Mouse (Mus musculus) erythroblast, adult 5-6 weeks (primary cell): ENCODE data around the gene Trim80. TPM values are rescaled to one million over a fixed set of nuclear protein-coding genes. Genes with fewer than 3 reads are reported as not detected.
A peak's percentile ranks its signal among the peaks of the same experiment; 100 is the strongest.
"Not testable (repeated sequence)": the region's sequence is repeated elsewhere in the genome, so short reads cannot be mapped to it uniquely, and the experiment has no call there.

Source experiments
- ATAC-seq: replicated peaks from 2 replicates; pipeline ENCODE4 v1.8.0; 2016; ENCODE audit warnings: moderate number of reproducible peaks, mild to moderate bottlenecking, moderate TSS enrichment, inconsistent platforms; ENCODE audit not compliant: poor library complexity, low FRiP score, severe bottlenecking
- total RNA-seq, 2 experiments: library from RNA; stranded (forward) in 1 of 2; stranded (reverse) in 1 of 2; fragments of 150-400 nt in 1 of 2; fragments of 200-764, 138-1000 nt in 1 of 2; gene quantifications; 2 replicates each; pipeline versions ENCODE4 v1.2.3 to v1.2.4; 2015 to 2017; ENCODE audit warnings: low replicate concordance in 2 of 2

Gene Trim80
- total RNA-seq, 2 experiments from 2014 or later = not detected

- ATAC-seq = 0 out of 2 replicates have a peak, but pooled peaks have one; percentile 6
Observed at GRCm38 (mm10) chr11:115490441-115491355, 50.4 kb downstream of the Trim80 start.

- ATAC-seq = peak; percentile 91
Observed at GRCm38 (mm10) chr11:115491356-115492083, 51.2 kb downstream of the Trim80 start, which contains the start of gene Nt5c. Nt5c (minus strand) TSS chr11:115491862.

GRCm38 (mm10) chr11:115492387-115492786 lies 52.0 kb downstream of the Trim80 start:
- 0 out of 2 replicates have a peak, but pooled peaks have one; percentile 19 for ATAC-seq

- not testable (repeated sequence) for ATAC-seq
Observed at GRCm38 (mm10) chr11:115496559-115496958, 56.2 kb downstream of the Trim80 start.

Other genes with a start within 250 kb of the Trim80 start
- not detected in 2 replicates for gene Grin2c, start 173.3 kb upstream of the Trim80 start, total RNA-seq (2015; ENCODE audit: low replicate concordance)
- not detected in 2 replicates for gene Grin2c, start 173.3 kb upstream of the Trim80 start, total RNA-seq (2017; ENCODE audit: low replicate concordance)
- 4.2 TPM in 1 of 2 replicates, not detected in the other for gene Fdxr, start 163.5 kb upstream of the Trim80 start, total RNA-seq (2015; ENCODE audit: low replicate concordance)
- gene Fdxr, start 163.5 kb upstream of the Trim80 start, total RNA-seq (2017; ENCODE audit: low replicate concordance) = 2.9 TPM in 1 of 2 replicates, not detected in the other
- gene Fads6, start 142.9 kb upstream of the Trim80 start, total RNA-seq (2015; ENCODE audit: low replicate concordance) = 0.21 TPM in 1 of 2 replicates, not detected in the other
- 0.26 and 0.84 TPM in 2 replicates for gene Fads6, start 142.9 kb upstream of the Trim80 start, total RNA-seq (2017; ENCODE audit: low replicate concordance)
- not detected in 2 replicates for gene Otop2, start 133.4 kb upstream of the Trim80 start, total RNA-seq (2015; ENCODE audit: low replicate concordance)
- not detected in 2 replicates for gene Otop2, start 133.4 kb upstream of the Trim80 start, total RNA-seq (2017; ENCODE audit: low replicate concordance)
- gene Ush1g, start 118.5 kb upstream of the Trim80 start, total RNA-seq (2015; ENCODE audit: low replicate concordance) = not detected in 2 replicates
- gene Ush1g, start 118.5 kb upstream of the Trim80 start, total RNA-seq (2017; ENCODE audit: low replicate concordance) = not detected in 2 replicates
- gene Otop3, start 105.8 kb upstream of the Trim80 start, total RNA-seq (2015; ENCODE audit: low replicate concordance) = not detected in 2 replicates
- gene Otop3, start 105.8 kb upstream of the Trim80 start, total RNA-seq (2017; ENCODE audit: low replicate concordance) = not detected in 2 replicates
- 1.2 and 5.2 TPM in 2 replicates for gene Hid1, start 72.8 kb upstream of the Trim80 start, total RNA-seq (2015; ENCODE audit: low replicate concordance)
- gene Hid1, start 72.8 kb upstream of the Trim80 start, total RNA-seq (2017; ENCODE audit: low replicate concordance) = 0.26 TPM in 1 of 2 replicates, not detected in the other
- not detected in 2 replicates for gene Cdr2l, start 58.6 kb upstream of the Trim80 start, total RNA-seq (2015; ENCODE audit: low replicate concordance)
- not detected in 2 replicates for gene Cdr2l, start 58.6 kb upstream of the Trim80 start, total RNA-seq (2017; ENCODE audit: low replicate concordance)
- 19.2 and 34.4 TPM in 2 replicates for gene Mrpl58, start 36.8 kb upstream of the Trim80 start, total RNA-seq (2015; ENCODE audit: low replicate concordance)
- gene Mrpl58, start 36.8 kb upstream of the Trim80 start, total RNA-seq (2017; ENCODE audit: low replicate concordance) = 18.0 and 23.0 TPM in 2 replicates
- 282 and 306 TPM in 2 replicates for gene Atp5h, start 20.6 kb upstream of the Trim80 start, total RNA-seq (2015; ENCODE audit: low replicate concordance)
- gene Atp5h, start 20.6 kb upstream of the Trim80 start, total RNA-seq (2017; ENCODE audit: low replicate concordance) = 240 and 279 TPM in 2 replicates
- gene Kctd2, start 20.4 kb upstream of the Trim80 start, total RNA-seq (2015; ENCODE audit: low replicate concordance) = 2.1 and 5.9 TPM in 2 replicates
- 2.8 and 8.3 TPM in 2 replicates for gene Kctd2, start 20.4 kb upstream of the Trim80 start, total RNA-seq (2017; ENCODE audit: low replicate concordance)
- gene Slc16a5, start 21.9 kb downstream of the Trim80 start, total RNA-seq (2015; ENCODE audit: low replicate concordance) = not detected in 2 replicates
- not detected in 2 replicates for gene Slc16a5, start 21.9 kb downstream of the Trim80 start, total RNA-seq (2017; ENCODE audit: low replicate concordance)
- gene Armc7, start 35.1 kb downstream of the Trim80 start, total RNA-seq (2015; ENCODE audit: low replicate concordance) = 2.5 and 3.8 TPM in 2 replicates
- gene Armc7, start 35.1 kb downstream of the Trim80 start, total RNA-seq (2017; ENCODE audit: low replicate concordance) = 1.5 and 5.5 TPM in 2 replicates
- 32.8 and 52.3 TPM in 2 replicates for gene Nt5c, start 51.3 kb downstream of the Trim80 start, total RNA-seq (2015; ENCODE audit: low replicate concordance)
- gene Nt5c, start 51.3 kb downstream of the Trim80 start, total RNA-seq (2017; ENCODE audit: low replicate concordance) = 14.1 and 16.0 TPM in 2 replicates
- 105 and 112 TPM in 2 replicates for gene Jpt1, start 73.8 kb downstream of the Trim80 start, total RNA-seq (2015; ENCODE audit: low replicate concordance)
- gene Jpt1, start 73.8 kb downstream of the Trim80 start, total RNA-seq (2017; ENCODE audit: low replicate concordance) = 114 and 134 TPM in 2 replicates
- 126 and 222 TPM in 2 replicates for gene Sumo2, start 95.7 kb downstream of the Trim80 start, total RNA-seq (2015; ENCODE audit: low replicate concordance)
- gene Sumo2, start 95.7 kb downstream of the Trim80 start, total RNA-seq (2017; ENCODE audit: low replicate concordance) = 154 and 170 TPM in 2 replicates
- 39.3 and 72.1 TPM in 2 replicates for gene Nup85, start 123.9 kb downstream of the Trim80 start, total RNA-seq (2015; ENCODE audit: low replicate concordance)
- gene Nup85, start 123.9 kb downstream of the Trim80 start, total RNA-seq (2017; ENCODE audit: low replicate concordance) = 52.1 and 69.3 TPM in 2 replicates
- gene Mrps7, start 163.4 kb downstream of the Trim80 start, total RNA-seq (2015; ENCODE audit: low replicate concordance) = 4.8 and 14.2 TPM in 2 replicates
- gene Mrps7, start 163.4 kb downstream of the Trim80 start, total RNA-seq (2017; ENCODE audit: low replicate concordance) = 6.4 and 13.0 TPM in 2 replicates
- gene Gga3, start 163.5 kb downstream of the Trim80 start, total RNA-seq (2015; ENCODE audit: low replicate concordance) = 7.9 and 12.3 TPM in 2 replicates
- 12.8 and 18.4 TPM in 2 replicates for gene Gga3, start 163.5 kb downstream of the Trim80 start, total RNA-seq (2017; ENCODE audit: low replicate concordance)
- gene Mif4gd, start 172.4 kb downstream of the Trim80 start, total RNA-seq (2015; ENCODE audit: low replicate concordance) = 13.0 and 26.1 TPM in 2 replicates
- gene Mif4gd, start 172.4 kb downstream of the Trim80 start, total RNA-seq (2017; ENCODE audit: low replicate concordance) = 10.3 and 11.9 TPM in 2 replicates
- gene Slc25a19, start 187.8 kb downstream of the Trim80 start, total RNA-seq (2015; ENCODE audit: low replicate concordance) = 1.7 and 5.0 TPM in 2 replicates
- 7.4 and 22.4 TPM in 2 replicates for gene Slc25a19, start 187.8 kb downstream of the Trim80 start, total RNA-seq (2017; ENCODE audit: low replicate concordance)